Mouse (Mus musculus): Measurements from ENCODE around the gene Zbtb46. TPM values are rescaled to one million over a fixed set of nuclear protein-coding genes. Genes with fewer than 3 reads are reported as not detected.

The Zbtb46 gene
- polyA plus RNA-seq, 1 experiment, result 4.3 TPM

GRCm38 (mm10) chr2:181403722-181404121 lies 55.5 kb downstream of the Zbtb46 start:
- no peaks in the 10 kb centered on the region for H3K4me1 ChIP-seq (ENCODE audit: control insufficient read depth, insufficient read depth, low read length)
- H3K36me3 ChIP-seq (ENCODE audit: control insufficient read depth, insufficient read depth, low read length, poor library complexity, severe bottlenecking), result no peaks in the 10 kb centered on the region
- H3K9me3 ChIP-seq (replicated peaks; ENCODE audit: control insufficient read depth, insufficient read depth, low read length, poor library complexity, severe bottlenecking), result no peaks in the 10 kb centered on the region
- TF ChIP-seq POLR2A (IDR thresholded peaks at IDR 0.05; ENCODE audit: insufficient read depth, low read length) (no peak), EP300 (IDR thresholded peaks at IDR 0.05; ENCODE audit: insufficient read depth, low read depth, low read length) (no peak), CTCF (IDR thresholded peaks at IDR 0.05; ENCODE audit: low read depth, low read length) (no peak)
- no peak overlapping the region for H3K9ac ChIP-seq (ENCODE audit: low read depth, poor library complexity, severe bottlenecking)
- H3K27ac ChIP-seq (ENCODE audit: insufficient read depth, low read length), result no peak overlapping the region
- no peak overlapping the region for H3K4me3 ChIP-seq (ENCODE audit: low read depth, low read length)
- no peaks in the 10 kb centered on the region for H3K27me3 ChIP-seq (ENCODE audit: control insufficient read depth, insufficient read depth, low read length, poor library complexity, severe bottlenecking)

- Histone ChIP-seq H3K4me3 (ENCODE audit: low read depth, low read length) (no peak overlapping the region), H3K4me1 (ENCODE audit: control insufficient read depth, insufficient read depth, low read length) (no peaks in the 10 kb centered on the region), H3K27ac (ENCODE audit: insufficient read depth, low read length) (no peak overlapping the region), H3K9ac (ENCODE audit: low read depth, poor library complexity, severe bottlenecking) (no peak overlapping the region), H3K9me3 (replicated peaks; ENCODE audit: control insufficient read depth, insufficient read depth, low read length, poor library complexity, severe bottlenecking) (no peaks in the 10 kb centered on the region), H3K27me3 (ENCODE audit: control insufficient read depth, insufficient read depth, low read length, poor library complexity, severe bottlenecking) (no peaks in the 10 kb centered on the region), H3K36me3 (ENCODE audit: control insufficient read depth, insufficient read depth, low read length, poor library complexity, severe bottlenecking) (no peaks in the 10 kb centered on the region)
- no peak for TF ChIP-seq CTCF (IDR thresholded peaks at IDR 0.05; ENCODE audit: low read depth, low read length)
- TF ChIP-seq POLR2A (IDR thresholded peaks at IDR 0.05; ENCODE audit: insufficient read depth, low read length), result no peak
- no peak for TF ChIP-seq EP300 (IDR thresholded peaks at IDR 0.05; ENCODE audit: insufficient read depth, low read depth, low read length)
Measured at GRCm38 (mm10) chr2:181401497-181401896, 57.7 kb downstream of the Zbtb46 start.

DNA sequence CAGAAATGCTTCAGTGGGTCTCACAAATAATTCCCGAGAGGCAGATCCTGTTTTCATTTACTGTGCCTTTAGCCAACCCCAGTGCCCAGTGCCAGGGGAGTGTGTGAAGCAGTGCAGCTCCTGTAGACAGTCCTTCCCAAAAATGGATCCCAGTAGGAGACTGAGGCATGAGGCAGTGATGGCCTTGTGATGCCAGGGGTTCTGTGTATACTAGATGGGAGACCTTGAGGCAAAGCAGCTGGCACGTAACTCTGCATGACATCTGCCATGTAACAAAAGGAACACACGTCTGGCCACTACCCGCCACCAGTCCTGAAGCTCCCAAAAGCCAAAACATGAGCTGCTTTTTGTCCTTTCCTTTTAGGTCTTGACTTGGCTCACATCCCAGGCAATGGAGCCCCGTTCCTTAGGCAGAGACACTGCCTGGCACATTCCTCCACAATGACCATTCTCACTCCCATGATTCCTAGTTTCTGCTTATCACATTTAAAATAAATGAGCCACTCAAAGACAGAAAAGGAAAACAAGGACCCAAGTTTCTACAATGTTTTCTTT lies 61.9 kb downstream of the Zbtb46 start:
- H3K27ac ChIP-seq (ENCODE audit: insufficient read depth, low read length), result no peak overlapping the region
- no peaks in the 10 kb centered on the region for H3K27me3 ChIP-seq (ENCODE audit: control insufficient read depth, insufficient read depth, low read length, poor library complexity, severe bottlenecking)
- TF ChIP-seq EP300 (IDR thresholded peaks at IDR 0.05; ENCODE audit: insufficient read depth, low read depth, low read length) (no peak), POLR2A (IDR thresholded peaks at IDR 0.05; ENCODE audit: insufficient read depth, low read length) (no peak), CTCF (IDR thresholded peaks at IDR 0.05; ENCODE audit: low read depth, low read length) (no peak)
- H3K4me1 ChIP-seq (ENCODE audit: control insufficient read depth, insufficient read depth, low read length), result no peaks in the 10 kb centered on the region
- H3K36me3 ChIP-seq (ENCODE audit: control insufficient read depth, insufficient read depth, low read length, poor library complexity, severe bottlenecking), result no peaks in the 10 kb centered on the region
- H3K4me3 ChIP-seq (ENCODE audit: low read depth, low read length), result no peak overlapping the region
- no peak overlapping the region for H3K9ac ChIP-seq (ENCODE audit: low read depth, poor library complexity, severe bottlenecking)
- H3K9me3 ChIP-seq (replicated peaks; ENCODE audit: control insufficient read depth, insufficient read depth, low read length, poor library complexity, severe bottlenecking), result no peaks in the 10 kb centered on the region

- TF ChIP-seq POLR2A (IDR thresholded peaks at IDR 0.05; ENCODE audit: insufficient read depth, low read length) (no peak), CTCF (IDR thresholded peaks at IDR 0.05; ENCODE audit: low read depth, low read length) (no peak), EP300 (IDR thresholded peaks at IDR 0.05; ENCODE audit: insufficient read depth, low read depth, low read length) (no peak)
- no peaks in the 10 kb centered on the region for H3K27me3 ChIP-seq (ENCODE audit: control insufficient read depth, insufficient read depth, low read length, poor library complexity, severe bottlenecking)
- H3K4me1 ChIP-seq (ENCODE audit: control insufficient read depth, insufficient read depth, low read length), result no peaks in the 10 kb centered on the region
- H3K36me3 ChIP-seq (ENCODE audit: control insufficient read depth, insufficient read depth, low read length, poor library complexity, severe bottlenecking), result no peaks in the 10 kb centered on the region
- H3K9me3 ChIP-seq (replicated peaks; ENCODE audit: control insufficient read depth, insufficient read depth, low read length, poor library complexity, severe bottlenecking), result no peaks in the 10 kb centered on the region
- H3K27ac ChIP-seq (ENCODE audit: insufficient read depth, low read length), result no peak overlapping the region
- H3K9ac ChIP-seq (ENCODE audit: low read depth, poor library complexity, severe bottlenecking), result no peak overlapping the region
- no peak overlapping the region for H3K4me3 ChIP-seq (ENCODE audit: low read depth, low read length)
Measured at GRCm38 (mm10) chr2:181394086-181394485, 65.1 kb downstream of the Zbtb46 start.

GRCm38 (mm10) chr2:181392600-181393213 lies 66.5 kb downstream of the Zbtb46 start:
- Histone ChIP-seq H3K36me3 (ENCODE audit: control insufficient read depth, insufficient read depth, low read length, poor library complexity, severe bottlenecking) (no peaks in the 10 kb centered on the region), H3K27ac (ENCODE audit: insufficient read depth, low read length) (no peak overlapping the region), H3K4me3 (ENCODE audit: low read depth, low read length) (no peak overlapping the region), H3K9me3 (replicated peaks; ENCODE audit: control insufficient read depth, insufficient read depth, low read length, poor library complexity, severe bottlenecking) (no peaks in the 10 kb centered on the region), H3K27me3 (ENCODE audit: control insufficient read depth, insufficient read depth, low read length, poor library complexity, severe bottlenecking) (no peaks in the 10 kb centered on the region), H3K9ac (ENCODE audit: low read depth, poor library complexity, severe bottlenecking) (no peak overlapping the region), H3K4me1 (ENCODE audit: control insufficient read depth, insufficient read depth, low read length) (no peaks in the 10 kb centered on the region)
- TF ChIP-seq CTCF (IDR thresholded peaks at IDR 0.05; ENCODE audit: low read depth, low read length) (peak; percentile 89), EP300 (IDR thresholded peaks at IDR 0.05; ENCODE audit: insufficient read depth, low read depth, low read length) (no peak), POLR2A (IDR thresholded peaks at IDR 0.05; ENCODE audit: insufficient read depth, low read length) (no peak)

- Histone ChIP-seq H3K4me1 (ENCODE audit: control insufficient read depth, insufficient read depth, low read length) (no peaks in the 10 kb centered on the region), H3K27me3 (ENCODE audit: control insufficient read depth, insufficient read depth, low read length, poor library complexity, severe bottlenecking) (no peaks in the 10 kb centered on the region), H3K9ac (ENCODE audit: low read depth, poor library complexity, severe bottlenecking) (no peak overlapping the region), H3K36me3 (ENCODE audit: control insufficient read depth, insufficient read depth, low read length, poor library complexity, severe bottlenecking) (no peaks in the 10 kb centered on the region), H3K27ac (ENCODE audit: insufficient read depth, low read length) (no peak overlapping the region), H3K4me3 (ENCODE audit: low read depth, low read length) (no peak overlapping the region), H3K9me3 (replicated peaks; ENCODE audit: control insufficient read depth, insufficient read depth, low read length, poor library complexity, severe bottlenecking) (no peaks in the 10 kb centered on the region)
- TF ChIP-seq CTCF (IDR thresholded peaks at IDR 0.05; ENCODE audit: low read depth, low read length), result no peak
- TF ChIP-seq POLR2A (IDR thresholded peaks at IDR 0.05; ENCODE audit: insufficient read depth, low read length), result no peak
- no peak for TF ChIP-seq EP300 (IDR thresholded peaks at IDR 0.05; ENCODE audit: insufficient read depth, low read depth, low read length)
Measured at GRCm38 (mm10) chr2:181391541-181391940, 67.7 kb downstream of the Zbtb46 start.

Data from ES-Bruce4 (cell line).